Mouse (Mus musculus): Measurements from ENCODE around the gene Scimp.

GRCm38 (mm10) chr11:70821728-70822591 lies 9.6 kb upstream of the Scimp start:
- TF ChIP-seq POLR2A (IDR thresholded peaks at IDR 0.05; ENCODE audit: borderline replicate concordance, extremely low read depth, low read depth, low read length) (no peak), CTCF (IDR thresholded peaks at IDR 0.05; ENCODE audit: insufficient read depth, low read length) (no peak)

All from lung, adult 2 months (tissue).